Comparison of ENCODE assay signal across 23 mouse cellular contexts in the genomic region with DNA sequence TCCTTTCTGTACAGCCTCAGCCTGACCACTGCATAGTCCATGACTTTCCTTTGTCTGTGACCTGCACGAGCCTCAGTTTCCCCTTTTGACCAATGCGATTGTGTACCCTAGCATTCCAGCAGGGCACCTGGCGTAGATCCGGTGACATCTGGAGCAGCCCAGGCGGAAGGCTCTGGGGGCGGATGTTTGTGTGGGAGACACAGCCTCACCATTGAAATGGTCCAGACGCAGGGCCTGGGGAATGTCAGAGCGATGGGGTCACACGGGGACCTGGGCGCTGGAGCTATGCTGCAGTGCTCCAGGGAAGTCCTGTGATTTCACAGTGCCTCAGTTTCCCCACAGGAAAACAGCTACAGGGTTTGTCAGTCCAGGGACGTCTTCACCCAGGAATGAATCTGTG. TPM values are rescaled to one million over a fixed set of nuclear protein-coding genes. Genes with fewer than 3 reads are reported as not detected.
A peak's percentile ranks its signal among the peaks of the same experiment; 100 is the strongest.
DNase-seq lines count a peak whose midpoint lies in the region; ATAC-seq and TF ChIP-seq lines count a peak whose summit lies in the region.
"Had no signal": no experiment of that assay in that cellular context is flagged by ENCODE, and none has a peak within 500 bp of the region (broad histone marks: within the 10 kb centered on the region; RNA-seq: fewer than 3 reads in every experiment).

No protein-coding gene starts in this region.

- 0 out of 2 replicates have a peak, but pooled peaks have one; percentile 33 for TF ChIP-seq POLR2A in heart, adult 2 months (IDR thresholded peaks at IDR 0.05; ENCODE audit: insufficient read depth, low read depth, low read length)

- peaks cover 11% of the 10 kb centered on the region for H3K4me1 ChIP-seq in heart, adult 2 months (ENCODE audit: control insufficient read depth, insufficient read depth, low read length)
- H3K4me1 ChIP-seq in kidney, postnatal 0 days (replicated peaks; ENCODE audit: insufficient read depth, low read length) = 0 out of 2 replicates have a peak, but pooled peaks cover 20% of the 10 kb centered on the region

- WGBS in heart, adult 2 months = 33% methylated on average over 11 of the region's 11 CpGs
- WGBS in kidney, postnatal 0 days = 49% methylated on average over 11 of the region's 11 CpGs

- peak; percentile 38 to 40 for DNase-seq in heart, adult 2 months
- DNase-seq in heart, postnatal 10 days = no peak
- DNase-seq in kidney, postnatal 0 days (ENCODE audit: low spot score) = no peak
- DNase-seq in kidney, adult 9 months = no peak
- DNase-seq in right cerebral cortex, postnatal 14 days = peak; percentile 4
- no peak for DNase-seq in right cerebral cortex, postnatal 4 days
- no peak for DNase-seq in ovary, postnatal 36 days (ENCODE audit: low spot score)
- DNase-seq: adrenal gland, postnatal 36 days; B cell, adult 2 months; cerebellum, adult 18-20 months; layer of hippocampus, adult 9-11 months; lung, adult 2 months; right cerebral cortex, adult 18-20 months; thymus, postnatal 25 days had no signal

- H3K27ac ChIP-seq in heart, adult 2 months = peak overlapping the region; percentile 87
- H3K27ac ChIP-seq in kidney, postnatal 0 days = no peak overlapping the region
- H3K27ac ChIP-seq: heart, embryonic 13.5 days; left cerebral cortex, adult 2 months; liver, embryonic 12.5 days; midbrain, embryonic 15.5 days had no signal

- no peaks in the 10 kb centered on the region for H3K9me3 ChIP-seq in kidney, postnatal 0 days (replicated peaks; ENCODE audit: low read length)
- H3K9me3 ChIP-seq: forebrain, embryonic 10.5 days; heart, embryonic 13.5 days; hindbrain, embryonic 10.5 days; liver, embryonic 12.5 days; megakaryocyte, embryonic 14.5 days; midbrain, embryonic 15.5 days had no signal

- intact Hi-C loops in heart, adult 2 months (cut with DNase I) = no loop called here
- intact Hi-C loops in heart, postnatal 10 days (cut with DNase I) = no loop called here

- H3K27me3 ChIP-seq in heart, adult 2 months (ENCODE audit: control insufficient read depth, insufficient read depth, low read length) = no peaks in the 10 kb centered on the region
- H3K27me3 ChIP-seq in kidney, postnatal 0 days (ENCODE audit: insufficient read depth, low read length) = 0 out of 2 replicates have a peak, but pooled peaks cover 6% of the 10 kb centered on the region

- ATAC-seq in kidney, postnatal 0 days (replicated peaks; ENCODE audit: low FRiP score, low read depth) = 0 out of 2 replicates have a peak, but pooled peaks have one; percentile 18
- ATAC-seq: liver, embryonic 12.5 days; midbrain, embryonic 15.5 days had no signal

- no peak for TF ChIP-seq EP300 in heart, adult 2 months (IDR thresholded peaks at IDR 0.05; ENCODE audit: insufficient read depth, low read depth, low read length)

- no peak overlapping the region for H3K4me3 ChIP-seq in heart, adult 2 months
- H3K4me3 ChIP-seq in kidney, postnatal 0 days (replicated peaks; ENCODE audit: low read depth, low read length) = no peak overlapping the region
- H3K4me3 ChIP-seq: left cerebral cortex, adult 2 months; liver, embryonic 12.5 days; megakaryocyte, embryonic 14.5 days had no signal

- no peak for TF ChIP-seq CTCF in heart, adult 2 months (IDR thresholded peaks at IDR 0.05)
- TF ChIP-seq CTCF in kidney, postnatal 0 days (IDR thresholded peaks at IDR 0.05; ENCODE audit: low read depth) = no peak

- H3K4me2 ChIP-seq in kidney, postnatal 0 days (ENCODE audit: low read length) = no peak overlapping the region

- no peaks in the 10 kb centered on the region for H3K36me3 ChIP-seq in heart, adult 2 months (ENCODE audit: control insufficient read depth, insufficient read depth, low read length)
- no peaks in the 10 kb centered on the region for H3K36me3 ChIP-seq in kidney, postnatal 0 days (ENCODE audit: insufficient read depth, low read length)
- H3K36me3 ChIP-seq: forebrain, embryonic 10.5 days; heart, embryonic 13.5 days; hindbrain, embryonic 10.5 days; liver, embryonic 12.5 days; midbrain, embryonic 15.5 days had no signal

- no peaks in the 10 kb centered on the region for H3K79me2 ChIP-seq in heart, adult 2 months (replicated peaks; ENCODE audit: control insufficient read depth, insufficient read depth, low read length)

- H3K9ac ChIP-seq in heart, adult 2 months (ENCODE audit: low read depth, low read length) = no peak overlapping the region
- no peak overlapping the region for H3K9ac ChIP-seq in kidney, postnatal 0 days (ENCODE audit: low read depth, low read length)
- H3K9ac ChIP-seq: liver, embryonic 12.5 days had no signal

RNA-seq across cellular contexts. Expression of a gene that starts 12.3 kb away (rescaled TPM):
- total RNA-seq in heart, adult 2 months (2021) = 10 to 100 TPM; 46.5 to 48.0 TPM
- polyA plus RNA-seq in heart, adult 2 months (2012; rRNA removed) = 89.1 and 117 TPM in 2 replicates
- total RNA-seq in heart, postnatal 10 days (2021) = 10 to 100 TPM; 37.3 to 38.9 TPM
- polyA plus RNA-seq in kidney, postnatal 0 days (2015; fragmentation: Nextera tagmentation; extraction: Ambion mirVana) = 20.5 and 21.8 TPM in 2 replicates

RNA-seq across cellular contexts. Expression of a gene that starts 18.6 kb away (rescaled TPM):
- total RNA-seq in heart, adult 2 months (2021) = 10 to 100 TPM; 21.7 to 29.1 TPM
- 30.0 and 32.2 TPM in 2 replicates for polyA plus RNA-seq in heart, adult 2 months (2012; rRNA removed)
- 10 to 100 TPM; 32.0 to 39.7 TPM for total RNA-seq in heart, postnatal 10 days (2021)
- polyA plus RNA-seq in kidney, postnatal 0 days (2015; fragmentation: Nextera tagmentation; extraction: Ambion mirVana) = 78.2 and 80.3 TPM in 2 replicates

RNA-seq across cellular contexts. Expression of a gene that starts 18.7 kb away (rescaled TPM):
- 1 to 10 TPM; 2.3 to 2.7 TPM for total RNA-seq in heart, adult 2 months (2021)
- 10.8 and 11.0 TPM in 2 replicates for polyA plus RNA-seq in heart, adult 2 months (2012; rRNA removed)
- 1 to 10 TPM; 2.0 to 4.0 TPM for total RNA-seq in heart, postnatal 10 days (2021)
- polyA plus RNA-seq in kidney, postnatal 0 days (2015; fragmentation: Nextera tagmentation; extraction: Ambion mirVana) = 8.0 and 9.5 TPM in 2 replicates
- polyA plus RNA-seq: heart, embryonic 13.5 days had no signal

RNA-seq across cellular contexts. Expression of a gene that starts 23.8 kb away (rescaled TPM):
- not detected for total RNA-seq in heart, adult 2 months (2021)
- not detected in 2 replicates for polyA plus RNA-seq in heart, adult 2 months (2012; rRNA removed)
- not detected for total RNA-seq in heart, postnatal 10 days (2021)
- 0.70 and 0.74 TPM in 2 replicates for polyA plus RNA-seq in kidney, postnatal 0 days (2015; fragmentation: Nextera tagmentation; extraction: Ambion mirVana)
- total RNA-seq: adrenal gland, postnatal 36 days; gastrocnemius, adult 8-10 months; left cerebral cortex, adult 2 months had no signal
- polyA plus RNA-seq: forebrain, embryonic 10.5 days; heart, embryonic 13.5 days; hindbrain, embryonic 10.5 days; limb, embryonic 11.5 days; liver, embryonic 12.5 days; midbrain, embryonic 15.5 days had no signal

RNA-seq across cellular contexts. Expression of a gene that starts 34.3 kb away (rescaled TPM):
- total RNA-seq in heart, adult 2 months (2021) = 10 to 100 TPM; 22.0 to 22.4 TPM
- polyA plus RNA-seq in heart, adult 2 months (2012; rRNA removed) = 34.3 and 45.5 TPM in 2 replicates
- 10 to 100 TPM; 37.1 to 40.2 TPM for total RNA-seq in heart, postnatal 10 days (2021)
- 43.8 and 47.2 TPM in 2 replicates for polyA plus RNA-seq in kidney, postnatal 0 days (2015; fragmentation: Nextera tagmentation; extraction: Ambion mirVana)

Comparison
In these comparisons a context has a peak if more than half of its experiments do, and no peak if none do; other contexts are left out.
1. DNase-seq: peak in heart, adult 2 months (2 of 2) and right cerebral cortex, postnatal 14 days (single experiment); none in heart, postnatal 10 days (0 of 2), kidney, postnatal 0 days (single experiment), kidney, adult 9 months (single experiment), right cerebral cortex, postnatal 4 days (single experiment) and ovary, postnatal 36 days (single experiment).